Mouse (Mus musculus): ENCODE data around the gene Nav2.

Nav2 gene

GRCm38 (mm10) chr7:49440333-49440969 is 531.9 kb downstream of the Nav2 start:
- no peak for DNase-seq (ENCODE audit: low spot score)

- no peak for DNase-seq (ENCODE audit: low spot score)
Observed at GRCm38 (mm10) chr7:49442174-49442573, 533.7 kb downstream of the Nav2 start.

- DNase-seq (ENCODE audit: low spot score): no peak
Observed at GRCm38 (mm10) chr7:49448580-49448979, 540.1 kb downstream of the Nav2 start.

- no peak for DNase-seq (ENCODE audit: low spot score)
Observed at GRCm38 (mm10) chr7:49450261-49451141, 542.0 kb downstream of the Nav2 start.

- no peak for DNase-seq (ENCODE audit: low spot score)
Observed at GRCm38 (mm10) chr7:49451240-49451639, 542.7 kb downstream of the Nav2 start.

GRCm38 (mm10) chr7:49452274-49452673 is 543.8 kb downstream of the Nav2 start:
- no peak for DNase-seq (ENCODE audit: low spot score)

GRCm38 (mm10) chr7:49454601-49455000 is 546.1 kb downstream of the Nav2 start:
- DNase-seq (ENCODE audit: low spot score): no peak

- no peak for DNase-seq (ENCODE audit: low spot score)
Observed at GRCm38 (mm10) chr7:49456148-49456547, 547.6 kb downstream of the Nav2 start.

GRCm38 (mm10) chr7:49457398-49457797 is 548.9 kb downstream of the Nav2 start:
- no peak for DNase-seq (ENCODE audit: low spot score)

GRCm38 (mm10) chr7:49457890-49458289 is 549.4 kb downstream of the Nav2 start:
- no peak for DNase-seq (ENCODE audit: low spot score)

- DNase-seq (ENCODE audit: low spot score): no peak
Observed at GRCm38 (mm10) chr7:49462328-49462811, 553.9 kb downstream of the Nav2 start.

GRCm38 (mm10) chr7:49467861-49468260 is 559.3 kb downstream of the Nav2 start:
- DNase-seq (ENCODE audit: low spot score): no peak

GRCm38 (mm10) chr7:49468492-49469205 is 560.1 kb downstream of the Nav2 start:
- no peak for DNase-seq (ENCODE audit: low spot score)

GRCm38 (mm10) chr7:49471278-49471677 is 562.8 kb downstream of the Nav2 start:
- DNase-seq (ENCODE audit: low spot score): peak; percentile 38

- DNase-seq (ENCODE audit: low spot score): no peak
Observed at GRCm38 (mm10) chr7:49475282-49475681, 566.8 kb downstream of the Nav2 start.

GRCm38 (mm10) chr7:49476163-49476562 is 567.6 kb downstream of the Nav2 start:
- DNase-seq (ENCODE audit: low spot score): no peak

- DNase-seq (ENCODE audit: low spot score): no peak
Observed at GRCm38 (mm10) chr7:49476666-49477065, 568.1 kb downstream of the Nav2 start.

- DNase-seq (ENCODE audit: low spot score): no peak
Observed at GRCm38 (mm10) chr7:49477076-49477975, 568.8 kb downstream of the Nav2 start.

- DNase-seq (ENCODE audit: low spot score): no peak
Observed at GRCm38 (mm10) chr7:49477976-49478349, 569.4 kb downstream of the Nav2 start.

GRCm38 (mm10) chr7:49478886-49479285 is 570.4 kb downstream of the Nav2 start:
- DNase-seq (ENCODE audit: low spot score): no peak

GRCm38 (mm10) chr7:49480962-49481361 is 572.4 kb downstream of the Nav2 start:
- DNase-seq (ENCODE audit: low spot score): no peak

Measured in ovary, postnatal 10 days (tissue).